Mouse (Mus musculus) embryonic stem cell, embryonic (primary cell): ENCODE measurements around the gene Icam2.

Experiments used
- CTCF ChIA-PET, 4 experiments: fragments of 300-600 bp in 2 of 4; fragments of 350-600 bp in 2 of 4; sonication (Branson Sonifier 250); formaldehyde crosslinking; loops; one replicate each; lab custom pipeline; 2022; ENCODE audit warnings: inconsistent platforms in 2 of 4; lab: Charles Lee
- POLR2A ChIA-PET, 4 experiments: fragments of 300-600 bp in 2 of 4; fragments of 350-600 bp in 2 of 4; sonication (Branson Sonifier 250); formaldehyde crosslinking; loops; one replicate each; lab custom pipeline; 2022; ENCODE audit warnings: antibody characterized with exemption in 4 of 4, inconsistent platforms in 1 of 4; lab: Charles Lee

Icam2 gene

DNA sequence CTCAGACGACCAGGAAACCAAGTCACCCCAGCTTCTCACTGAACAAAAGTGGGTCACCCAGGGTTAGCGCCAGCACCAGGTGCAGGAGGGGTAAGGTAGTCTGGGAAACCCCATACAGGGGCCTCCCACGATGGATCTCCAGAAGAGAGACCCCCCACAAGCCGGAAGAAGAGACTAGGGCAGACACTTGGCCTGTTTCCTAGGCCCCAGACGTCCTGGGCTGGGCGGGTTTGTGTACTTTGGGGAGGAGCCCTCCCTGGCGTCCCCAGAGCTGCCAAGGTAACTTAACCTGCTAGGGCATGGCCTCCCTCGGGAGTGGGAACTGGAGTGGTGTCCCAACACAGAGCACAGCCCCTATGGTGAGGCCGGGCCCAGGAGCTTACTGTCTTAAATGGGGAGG lies 13.3 kb downstream of the Icam2 start:
- POLR2A ChIA-PET = interaction anchor here in 3 of 4 experiments (0.5 to 1.4 kb wide), 4 partner anchors 12 to 239 kb away, joined by 3 read pairs; partner anchors contain the start of gene Tex2 (in 1 of the 3)
- CTCF ChIA-PET = interaction anchor here in 3 of 4 experiments (0.6 to 0.9 kb wide), 5 partner anchors 8 to 253 kb away, joined by 3 to 4 read pairs (median 3); no protein-coding TSS in a partner anchor

- POLR2A ChIA-PET = interaction anchor here in 3 of 4 experiments (0.5 to 1.4 kb wide), 4 partner anchors 13 to 239 kb away, joined by 3 read pairs; partner anchors contain the start of genes Icam2 (in 1 of the 3) and Tex2 (in 1 of the 3)
- CTCF ChIA-PET = interaction anchor here in 3 of 4 experiments (0.8 to 0.9 kb wide), 3 partner anchors 8 to 254 kb away, joined by 3 to 4 read pairs (median 3); no protein-coding TSS in a partner anchor
Observed at GRCm38 (mm10) chr11:106373998-106374397, 13.9 kb downstream of the Icam2 start.

GRCm38 (mm10) chr11:106366316-106366715 lies 21.6 kb downstream of the Icam2 start:
- CTCF ChIA-PET = interaction anchor here (0.6 to 2.1 kb wide), 63 partner anchors 8 to 771 kb away, joined by 3 to 16 read pairs (median 4); partner anchors contain the start of genes Ftsj3 (in 2 of the 4), Psmc5 (in 2 of the 4), Tcam1 (in 2 of the 4) and Map3k3 (in 1 of the 4)
- POLR2A ChIA-PET = interaction anchor here in 3 of 4 experiments (0.9 to 2.0 kb wide), 8 partner anchors 64 to 135 kb away, joined by 3 to 11 read pairs (median 4); partner anchors contain the start of genes Ern1 (in 1 of the 3) and Tcam1 (in 1 of the 3)

- ChIA-PET POLR2A (interaction anchor here in 2 of 4 experiments (0.6 to 2.0 kb wide), 4 partner anchors 108 to 170 kb away, joined by 3 to 11 read pairs (median 5); no protein-coding TSS in a partner anchor), CTCF (interaction anchor here (0.5 to 2.0 kb wide), 14 partner anchors 18 to 438 kb away, joined by 3 to 16 read pairs (median 4); no protein-coding TSS in a partner anchor)
Observed at GRCm38 (mm10) chr11:106365366-106365765, 22.5 kb downstream of the Icam2 start, which contains the start of gene Prr29. TSS of gene Prr29 (plus strand) at chr11:106365472.

GRCm38 (mm10) chr11:106364712-106365111 lies 23.2 kb downstream of the Icam2 start:
- CTCF ChIA-PET = interaction anchor here in 3 of 4 experiments (0.6 to 2.0 kb wide), 6 partner anchors 20 to 145 kb away, joined by 3 to 16 read pairs (median 8); no protein-coding TSS in a partner anchor

DNA sequence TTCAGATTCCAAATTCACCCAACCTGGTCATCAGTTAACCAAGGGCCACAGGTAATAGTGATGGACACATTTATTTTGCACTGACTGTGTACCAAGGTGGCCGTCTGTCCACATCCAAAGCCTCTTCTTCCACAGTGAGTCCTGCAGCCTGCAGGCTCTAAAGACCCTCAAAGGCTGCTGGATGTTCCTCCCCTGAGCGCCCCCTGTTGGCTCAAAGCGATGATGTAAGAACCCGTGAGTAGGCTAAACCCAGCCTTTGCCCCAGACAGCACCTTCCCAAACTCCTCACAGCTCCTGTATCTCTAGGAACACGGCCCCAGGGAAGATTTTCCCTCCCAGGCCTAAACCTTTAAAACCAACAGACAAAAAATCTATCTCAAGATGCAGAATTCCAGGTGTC lies 28.5 kb downstream of the Icam2 start:
- ChIA-PET CTCF (interaction anchor here in 3 of 4 experiments (0.6 to 1.5 kb wide), 3 partner anchors 14 to 1483 kb away, joined by 3 to 4 read pairs (median 4); no protein-coding TSS in a partner anchor), POLR2A (no interaction called here)

More at GRCm38 (mm10) chr11:106364712-106365111, 23.2 kb downstream of the Icam2 start:
- POLR2A ChIA-PET = interaction anchor here in 1 of 4 experiments (1.9 kb wide), 1 partner anchor 108 kb away, joined by 6 read pairs; no protein-coding TSS in a partner anchor

GRCm38 (mm10) chr11:106355382-106356128 lies 32.3 kb downstream of the Icam2 start:
- POLR2A ChIA-PET = interaction anchor here in 2 of 4 experiments (1.1 to 1.3 kb wide), 3 partner anchors 18 to 145 kb away, joined by 3 read pairs; no protein-coding TSS in a partner anchor
- CTCF ChIA-PET = interaction anchor here in 3 of 4 experiments (0.8 to 1.5 kb wide), 4 partner anchors 11 to 37 kb away, joined by 3 to 6 read pairs (median 4); no protein-coding TSS in a partner anchor

- ChIA-PET CTCF (interaction anchor here in 1 of 4 experiments (0.6 kb wide), 1 partner anchor 1148 kb away, joined by 3 read pairs; no protein-coding TSS in a partner anchor), POLR2A (no interaction called here)
Observed at GRCm38 (mm10) chr11:106354181-106354580, 33.7 kb downstream of the Icam2 start.

DNA sequence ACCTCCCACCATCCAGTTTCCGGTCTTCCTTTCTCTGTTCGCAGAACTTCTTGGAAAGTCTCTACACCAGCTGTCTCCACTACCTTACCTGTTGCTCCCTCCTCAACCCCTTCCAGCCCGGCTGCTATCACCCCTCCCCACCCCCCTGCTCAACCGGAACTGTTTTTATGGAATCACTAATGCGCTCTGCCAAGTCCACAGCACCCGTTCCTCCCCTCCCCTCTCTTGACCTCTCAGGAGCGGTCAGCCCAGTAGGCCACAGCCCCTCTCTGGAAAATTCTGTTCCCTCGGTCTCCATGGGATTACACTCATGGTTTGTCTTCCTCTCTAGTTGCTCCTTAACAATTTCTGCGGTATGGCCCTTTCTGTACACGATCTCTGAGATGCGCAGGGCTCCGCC lies 34.7 kb downstream of the Icam2 start, which contains the start of gene Scn4a:
Gene Scn4a (minus strand): TSS at position 101 of the 400 bp plus-strand sequence.
- CTCF ChIA-PET = interaction anchor here in 1 of 4 experiments (0.6 kb wide), 1 partner anchor 159 kb away, joined by 5 read pairs; no protein-coding TSS in a partner anchor
- POLR2A ChIA-PET = interaction anchor here in 1 of 4 experiments (0.6 kb wide), 1 partner anchor 268 kb away, joined by 5 read pairs; no protein-coding TSS in a partner anchor

GRCm38 (mm10) chr11:106351941-106352340 lies 35.9 kb downstream of the Icam2 start:
- ChIA-PET POLR2A (no interaction called here), CTCF (interaction anchor here in 2 of 4 experiments (0.6 to 1.3 kb wide), 3 partner anchors 14 to 1146 kb away, joined by 3 to 4 read pairs (median 3); no protein-coding TSS in a partner anchor)

DNA sequence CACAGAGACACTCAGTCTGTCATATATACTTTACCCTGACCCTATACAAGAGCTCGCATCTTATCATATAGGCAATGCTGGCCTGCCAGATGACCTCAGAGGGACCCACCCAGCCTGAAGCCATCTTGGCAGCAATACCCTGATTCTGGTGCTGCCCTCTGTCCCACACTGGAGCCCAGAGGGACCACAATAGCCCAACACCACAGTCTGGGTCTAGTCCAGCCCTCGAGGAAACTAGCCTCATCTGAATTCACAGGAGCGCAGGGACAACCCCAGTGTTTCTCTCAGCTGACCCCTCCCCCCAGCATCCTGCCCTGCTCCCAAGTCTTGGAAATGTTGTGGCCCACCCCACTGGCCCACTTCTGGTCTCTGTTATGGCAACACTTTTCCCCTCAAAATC lies 36.6 kb downstream of the Icam2 start:
- ChIA-PET POLR2A (interaction anchor here in 1 of 4 experiments (0.5 kb wide), 1 partner anchor 20 kb away, joined by 9 read pairs; no protein-coding TSS in a partner anchor), CTCF (interaction anchor here in 2 of 4 experiments (0.7 to 1.3 kb wide), 3 partner anchors 14 to 15 kb away, joined by 3 to 4 read pairs (median 4); no protein-coding TSS in a partner anchor)

- ChIA-PET POLR2A (no interaction called here), CTCF (interaction anchor here in 2 of 4 experiments (0.7 to 1.3 kb wide), 3 partner anchors 13 to 15 kb away, joined by 3 to 4 read pairs (median 4); no protein-coding TSS in a partner anchor)
Observed at GRCm38 (mm10) chr11:106350853-106351252, 37.0 kb downstream of the Icam2 start.

DNA sequence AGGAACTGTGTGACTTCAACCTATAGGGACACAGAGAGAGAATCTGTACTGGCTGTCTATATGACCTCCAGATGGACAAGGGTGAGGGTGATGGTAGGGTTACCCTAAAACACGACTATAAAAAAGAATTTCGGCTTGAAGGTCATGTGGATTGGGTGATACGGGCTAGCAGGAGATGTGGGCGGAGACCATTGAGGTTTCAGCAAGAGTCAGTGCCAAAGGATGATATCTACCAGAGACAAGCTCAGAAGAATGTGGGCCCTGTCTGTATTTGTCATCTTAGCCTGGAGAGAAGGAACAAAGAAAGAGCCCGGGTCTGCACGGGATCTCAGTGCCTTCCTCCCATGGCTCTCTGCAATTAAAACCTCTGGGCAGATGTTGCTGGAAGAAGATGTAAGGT lies 38.1 kb downstream of the Icam2 start:
- ChIA-PET CTCF (interaction anchor here in 1 of 4 experiments (1.4 kb wide), 1 partner anchor 47 kb away, joined by 3 read pairs; no protein-coding TSS in a partner anchor), POLR2A (interaction anchor here in 1 of 4 experiments (1.0 kb wide), 1 partner anchor 153 kb away, joined by 3 read pairs; no protein-coding TSS in a partner anchor)

GRCm38 (mm10) chr11:106344910-106345309 lies 43.0 kb downstream of the Icam2 start:
- ChIA-PET POLR2A (interaction anchor here in 3 of 4 experiments (0.6 to 1.9 kb wide), 6 partner anchors 10 to 156 kb away, joined by 3 to 4 read pairs (median 4); no protein-coding TSS in a partner anchor), CTCF (interaction anchor here in 1 of 4 experiments (0.7 kb wide), 1 partner anchor 48 kb away, joined by 3 read pairs; no protein-coding TSS in a partner anchor)

GRCm38 (mm10) chr11:106340990-106341520 lies 46.8 kb downstream of the Icam2 start:
- ChIA-PET CTCF (interaction anchor here in 1 of 4 experiments (0.7 kb wide), 1 partner anchor 10 kb away, joined by 3 read pairs; no protein-coding TSS in a partner anchor), POLR2A (interaction anchor here in 1 of 4 experiments (0.6 kb wide), 1 partner anchor 82 kb away, joined by 3 read pairs; no protein-coding TSS in a partner anchor)

GRCm38 (mm10) chr11:106339323-106339722 lies 48.6 kb downstream of the Icam2 start:
- POLR2A ChIA-PET = interaction anchor here in 1 of 4 experiments (0.6 kb wide), 1 partner anchor 23 kb away, joined by 8 read pairs; no protein-coding TSS in a partner anchor
- CTCF ChIA-PET = interaction anchor here in 3 of 4 experiments (0.5 to 1.5 kb wide), 6 partner anchors 9 to 679 kb away, joined by 3 to 23 read pairs (median 4); no protein-coding TSS in a partner anchor

- ChIA-PET POLR2A (interaction anchor here in 1 of 4 experiments (0.6 kb wide), 1 partner anchor 23 kb away, joined by 8 read pairs; no protein-coding TSS in a partner anchor), CTCF (interaction anchor here in 3 of 4 experiments (0.5 to 1.5 kb wide), 3 partner anchors 27 to 679 kb away, joined by 3 to 5 read pairs (median 4); no protein-coding TSS in a partner anchor)
Observed at GRCm38 (mm10) chr11:106338870-106339269, 49.0 kb downstream of the Icam2 start.
